Mouse (Mus musculus) heart, embryonic 14.5 days (tissue): Measurements from ENCODE around the gene Polm. TPM values are rescaled to one million over a fixed set of nuclear protein-coding genes. Genes with fewer than 3 reads are reported as not detected.

Source experiments
- ATAC-seq: fragments of 200-750 bp; cut with Nextera tagmentation; 2 replicates; pipeline ENCODE4 v1.8.0; 2017; ENCODE audit warnings: low read depth, moderate TSS enrichment; ENCODE audit not compliant: insufficient number of reproducible peaks, insufficient read depth, low FRiP score
- H3K27ac ChIP-seq, 2 experiments: fragments of 200-500 bp in 1 of 2; fragments of 300-500 bp in 1 of 2; sonication (generic) in 1 of 2; replicated peaks in 1 of 2; 2 replicates each; pipeline ENCODE4 v1.5.1; 2012 to 2014; ENCODE audit warnings: low read depth in 2 of 2, low read length in 2 of 2, control low read depth in 1 of 2, mild to moderate bottlenecking in 1 of 2, mixed read lengths in 1 of 2; ENCODE audit not compliant: control insufficient read depth in 1 of 2, insufficient read depth in 1 of 2
- H3K27me3 ChIP-seq: fragments of 300-500 bp; sonication (generic); 2 replicates; pipeline ENCODE4 v1.6.1; 2014; ENCODE audit warnings: mild to moderate bottlenecking, low read length, control low read depth; ENCODE audit not compliant: control insufficient read depth, insufficient read depth
- H3K36me3 ChIP-seq: fragments of 300-500 bp; sonication (generic); 2 replicates; pipeline ENCODE4 v1.6.1; 2014; ENCODE audit warnings: mild to moderate bottlenecking, control low read depth, low read length, mixed read lengths; ENCODE audit not compliant: control insufficient read depth, insufficient read depth
- H3K4me1 ChIP-seq, 2 experiments: fragments of 200-500 bp in 1 of 2; fragments of 300-500 bp in 1 of 2; sonication (generic) in 1 of 2; 2 replicates each; pipeline ENCODE4 v1.6.1; 2012 to 2014; ENCODE audit warnings: low read length in 2 of 2, control low read depth in 1 of 2, mixed read lengths in 1 of 2; ENCODE audit not compliant: control insufficient read depth in 2 of 2, insufficient read depth in 2 of 2
- H3K4me2 ChIP-seq: fragments of 300-500 bp; sonication (generic); 2 replicates; pipeline ENCODE4 v1.6.1; 2014; ENCODE audit warnings: mild to moderate bottlenecking, low read length
- H3K4me3 ChIP-seq, 2 experiments: fragments of 200-500 bp in 1 of 2; fragments of 300-500 bp in 1 of 2; sonication (generic) in 1 of 2; 2 replicates each; pipeline ENCODE4 v1.5.1; 2012 to 2014; ENCODE audit warnings: low read length in 2 of 2, mild to moderate bottlenecking in 2 of 2, control low read depth in 1 of 2, low read depth in 1 of 2, moderate library complexity in 1 of 2; ENCODE audit not compliant: control insufficient read depth in 1 of 2, insufficient read depth in 1 of 2
- H3K9ac ChIP-seq: fragments of 300-500 bp; sonication (generic); 2 replicates; pipeline ENCODE4 v1.6.1; 2014; ENCODE audit warnings: mild to moderate bottlenecking, low read length
- H3K9me3 ChIP-seq: fragments of 300-500 bp; sonication (generic); 2 replicates; pipeline ENCODE4 v1.6.1; 2016; ENCODE audit warnings: low read length, control low read depth; ENCODE audit not compliant: control insufficient read depth
- WGBS: fragments of 180-500 bp; shearing (Covaris S2); extraction: QIAGEN DNeasy Blood & Tissue Kit; methylation state at CpG from one replicate; pipeline ENCODE4 v1.1.7; 2014; 5-methylcytosine and 5-hydroxymethylcytosine counted together
- polyA plus RNA-seq: library from polyadenylated mRNA; unstranded; fragments of >200 nt; fragmentation: Nextera tagmentation; extraction: Ambion mirVana; gene quantifications from 2 replicates; pipeline ENCODE4 v1.2.1, GENCODE M21; 2014

Gene Polm
- polyA plus RNA-seq, 1 experiment from 2014 or later: 5.6 TPM

DNA sequence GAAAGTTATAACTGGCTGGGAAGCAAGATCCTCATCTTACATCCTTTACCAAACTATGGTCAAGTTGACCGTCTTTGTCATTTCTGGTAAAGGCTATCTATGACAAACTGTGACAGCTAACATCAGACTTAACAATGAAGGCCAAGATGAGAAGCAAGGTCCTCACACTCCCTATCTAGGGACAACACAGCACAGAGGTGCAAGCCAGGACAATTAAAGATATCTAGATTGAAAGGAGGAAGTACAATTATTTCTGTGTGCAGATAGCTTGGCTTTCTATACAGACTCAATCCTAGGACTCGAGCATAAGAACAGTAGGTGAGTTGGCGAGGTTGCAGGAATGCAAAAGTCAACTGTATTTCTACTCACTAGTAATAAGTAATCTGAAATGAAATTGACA, 32.1 kb downstream of the Polm start:
- 77% methylated on average over 3 of the region's 3 CpGs for WGBS
- no peaks in the 10 kb centered on the region for H3K9me3 ChIP-seq
- no peak overlapping the region for H3K27ac ChIP-seq
- H3K4me1 ChIP-seq: peaks cover 8 to 19% of the 10 kb centered on the region in 2 experiments; a peak in 3 of 4 replicates
- no peak for ATAC-seq
- no peak overlapping the region for H3K4me2 ChIP-seq
- no peak overlapping the region for H3K9ac ChIP-seq
- peaks cover 12% of the 10 kb centered on the region for H3K36me3 ChIP-seq
- no peak overlapping the region for H3K4me3 ChIP-seq
- H3K27me3 ChIP-seq: no peaks in the 10 kb centered on the region

DNA sequence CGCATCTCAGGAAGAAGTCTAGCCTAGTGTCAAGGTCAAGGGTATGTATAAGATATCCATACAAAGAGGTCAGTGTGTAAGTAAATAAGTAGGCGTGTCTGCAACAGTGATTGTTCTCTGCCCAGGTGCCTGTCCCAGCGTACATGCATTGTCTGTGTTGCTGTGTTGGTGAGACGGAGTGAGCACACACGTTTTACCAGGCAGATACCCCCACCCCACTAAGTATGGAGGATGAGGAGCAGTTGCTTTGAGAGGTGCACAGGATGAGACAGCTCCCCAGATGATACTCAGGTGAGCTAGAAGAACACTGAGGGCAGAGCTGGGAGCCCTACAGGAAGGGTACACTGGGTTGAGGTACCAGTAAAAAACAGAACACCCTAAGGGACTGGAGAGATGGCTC, 33.6 kb downstream of the Polm start:
- Histone ChIP-seq H3K9me3 (no peaks in the 10 kb centered on the region), H3K27me3 (no peaks in the 10 kb centered on the region), H3K4me3 (no peak overlapping the region), H3K36me3 (peaks cover 27% of the 10 kb centered on the region), H3K9ac (peak overlapping the region; percentile 5; the same call in 1 of the 2 replicates), H3K4me2 (peak overlapping the region; percentile 70), H3K4me1 (peaks cover 10 to 27% of the 10 kb centered on the region in 2 experiments; a peak in 3 of 4 replicates), H3K27ac (peak overlapping the region; percentile 66 to 70)
- ATAC-seq: no peak
- 44% methylated on average over 5 of the region's 5 CpGs for WGBS

DNA sequence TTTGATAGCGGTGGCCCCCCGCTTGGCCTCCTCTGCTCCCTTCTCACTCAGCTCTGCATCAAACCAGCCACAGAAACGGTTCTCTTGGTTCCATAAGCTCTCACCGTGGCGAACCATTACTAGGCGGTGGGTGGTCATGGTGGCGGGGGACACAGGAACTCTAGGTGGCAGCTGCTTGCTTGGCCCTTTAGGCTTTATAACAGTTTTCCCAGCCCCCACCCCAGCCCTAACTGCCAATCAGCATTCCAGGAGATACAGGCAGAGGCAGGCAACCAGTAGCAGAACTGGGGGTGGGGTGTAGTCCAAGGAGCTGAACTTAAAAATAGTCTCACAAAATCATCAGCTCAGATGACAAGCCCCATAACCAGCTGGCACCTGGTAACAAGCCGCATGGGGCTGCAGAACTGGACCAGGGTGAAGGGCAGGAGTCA, 34.2 kb downstream of the Polm start, which contains the start of gene Pgam2:
TSS of gene Pgam2 (minus strand) at position 183 of the 431 bp plus-strand sequence.
- WGBS: 20% methylated on average over 8 of the region's 8 CpGs
- no peaks in the 10 kb centered on the region for H3K9me3 ChIP-seq
- ATAC-seq: peak; percentile 80
- H3K27me3 ChIP-seq: no peaks in the 10 kb centered on the region
- H3K4me1 ChIP-seq: peaks cover 10 to 27% of the 10 kb centered on the region in 2 experiments; a peak in 3 of 4 replicates
- H3K27ac ChIP-seq: peak within 1 kb of the TSS; percentile 83 to 92
- peak within 1 kb of the TSS; percentile 70 for H3K4me2 ChIP-seq
- H3K4me3 ChIP-seq: peak within 1 kb of the TSS; percentile 60 to 72
- peak within 1 kb of the TSS; percentile 83 for H3K9ac ChIP-seq
- H3K36me3 ChIP-seq: peaks cover 33% of the 10 kb centered on the region

DNA sequence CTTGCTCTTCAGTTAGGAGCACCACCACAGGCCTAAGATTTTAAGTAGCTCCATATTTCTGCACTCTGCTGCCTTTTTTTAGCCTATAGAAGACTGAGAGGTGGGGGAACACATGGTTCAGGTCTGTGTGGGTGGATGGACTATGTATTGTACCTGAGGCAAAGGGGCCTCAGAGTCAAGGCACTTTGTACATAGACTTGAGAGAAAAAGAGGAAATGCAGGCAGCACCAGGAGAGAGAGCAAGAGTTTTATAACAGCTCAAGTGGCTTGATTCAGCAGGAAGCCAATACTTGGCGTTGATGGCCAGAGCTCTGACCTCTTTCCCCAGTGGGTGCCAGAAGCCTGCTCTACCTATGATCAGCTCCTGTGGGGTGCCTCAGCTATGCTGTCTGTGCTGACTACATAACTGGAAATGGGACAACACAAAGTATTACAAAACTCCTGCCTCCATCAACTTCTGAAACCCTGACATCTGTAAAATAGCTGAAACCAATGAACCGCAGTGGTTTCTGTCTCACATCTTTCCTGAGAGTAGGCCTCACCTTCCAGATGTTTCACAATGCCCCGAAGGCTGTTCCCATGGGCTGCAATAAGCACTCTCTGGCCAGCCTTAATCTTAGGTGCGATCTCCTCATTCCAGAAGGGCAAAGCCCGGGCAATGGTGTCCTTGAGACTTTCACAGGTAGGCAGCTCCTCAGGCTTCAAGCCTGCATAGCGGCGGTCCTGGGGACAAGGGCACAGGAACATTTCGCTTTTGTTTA, 35.2 kb downstream of the Polm start:
- peak overlapping the region; percentile 83 to 92 for H3K27ac ChIP-seq
- no peak for ATAC-seq

DNA sequence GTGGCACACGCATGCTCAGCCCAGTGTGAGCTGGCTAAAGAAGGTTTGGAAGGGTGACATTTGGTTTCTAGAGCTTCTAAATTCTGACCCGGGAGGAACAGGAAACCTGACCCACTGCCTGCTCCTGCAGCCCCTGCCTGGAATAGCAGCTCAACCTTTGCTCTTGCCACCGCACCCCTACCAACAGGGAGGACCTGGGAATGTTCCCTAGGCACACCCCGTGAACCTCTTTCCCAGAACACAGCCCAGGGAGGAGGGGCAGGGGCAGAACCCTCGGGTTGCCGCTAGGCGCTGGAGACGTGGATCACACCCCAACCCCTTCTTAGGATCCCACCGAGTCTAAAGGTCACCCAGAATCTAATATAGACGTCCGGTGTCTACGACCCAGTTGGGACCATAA, 35.8 kb downstream of the Polm start:
- Histone ChIP-seq H3K9me3 (no peaks in the 10 kb centered on the region), H3K4me3 (peak overlapping the region; percentile 60 to 72), H3K27me3 (no peaks in the 10 kb centered on the region), H3K27ac (peak overlapping the region; percentile 83 to 92), H3K4me1 (peaks cover 10 to 27% of the 10 kb centered on the region in 2 experiments; a peak in 3 of 4 replicates), H3K9ac (peak overlapping the region; percentile 83), H3K36me3 (peaks cover 49% of the 10 kb centered on the region), H3K4me2 (peak overlapping the region; percentile 70)
- ATAC-seq: no peak; the same call in 1 of the 2 replicates
- WGBS: 23% methylated on average over 12 of the region's 12 CpGs

More for the DNA sequence above, 35.2 kb downstream of the Polm start:
- H3K27me3 ChIP-seq: no peaks in the 10 kb centered on the region
- H3K4me2 ChIP-seq: peak overlapping the region; percentile 70
- WGBS: 35% methylated on average over 8 of the region's 8 CpGs
- H3K9me3 ChIP-seq: no peaks in the 10 kb centered on the region
- peaks cover 10 to 27% of the 10 kb centered on the region in 2 experiments; a peak in 3 of 4 replicates for H3K4me1 ChIP-seq
- peak overlapping the region; percentile 83 for H3K9ac ChIP-seq
- H3K36me3 ChIP-seq: peaks cover 42% of the 10 kb centered on the region
- H3K4me3 ChIP-seq: peak overlapping the region; percentile 60 to 72

DNA sequence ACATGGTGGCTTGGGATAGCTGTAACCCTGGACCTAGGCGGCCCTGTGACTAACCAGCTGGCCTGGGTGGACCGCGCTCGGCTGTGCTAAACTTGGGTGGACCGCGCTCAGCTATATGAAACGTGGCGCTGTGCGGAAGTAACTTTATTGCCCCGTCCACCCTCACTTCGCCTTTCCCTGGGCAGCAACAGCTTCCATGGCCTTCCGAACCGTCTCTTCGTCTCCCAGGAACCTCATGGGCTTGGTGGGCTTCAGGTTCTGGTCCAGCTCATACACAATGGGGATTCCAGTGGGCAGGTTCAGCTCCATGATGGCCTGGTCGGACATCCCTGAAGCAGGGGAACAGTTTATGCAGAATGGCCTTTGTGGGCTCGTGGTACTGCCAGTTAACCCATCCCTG, 36.3 kb downstream of the Polm start:
- peak overlapping the region; percentile 83 for H3K9ac ChIP-seq
- no peaks in the 10 kb centered on the region for H3K9me3 ChIP-seq
- 87% methylated on average over 16 of the region's 16 CpGs for WGBS
- H3K4me3 ChIP-seq: peak overlapping the region; percentile 60 to 72
- peaks cover 10 to 27% of the 10 kb centered on the region in 2 experiments; a peak in 3 of 4 replicates for H3K4me1 ChIP-seq
- peak overlapping the region; percentile 70 for H3K4me2 ChIP-seq
- H3K27ac ChIP-seq: peak overlapping the region; percentile 83 to 92
- H3K27me3 ChIP-seq: no peaks in the 10 kb centered on the region
- H3K36me3 ChIP-seq: peaks cover 54% of the 10 kb centered on the region
- ATAC-seq: no peak

DNA sequence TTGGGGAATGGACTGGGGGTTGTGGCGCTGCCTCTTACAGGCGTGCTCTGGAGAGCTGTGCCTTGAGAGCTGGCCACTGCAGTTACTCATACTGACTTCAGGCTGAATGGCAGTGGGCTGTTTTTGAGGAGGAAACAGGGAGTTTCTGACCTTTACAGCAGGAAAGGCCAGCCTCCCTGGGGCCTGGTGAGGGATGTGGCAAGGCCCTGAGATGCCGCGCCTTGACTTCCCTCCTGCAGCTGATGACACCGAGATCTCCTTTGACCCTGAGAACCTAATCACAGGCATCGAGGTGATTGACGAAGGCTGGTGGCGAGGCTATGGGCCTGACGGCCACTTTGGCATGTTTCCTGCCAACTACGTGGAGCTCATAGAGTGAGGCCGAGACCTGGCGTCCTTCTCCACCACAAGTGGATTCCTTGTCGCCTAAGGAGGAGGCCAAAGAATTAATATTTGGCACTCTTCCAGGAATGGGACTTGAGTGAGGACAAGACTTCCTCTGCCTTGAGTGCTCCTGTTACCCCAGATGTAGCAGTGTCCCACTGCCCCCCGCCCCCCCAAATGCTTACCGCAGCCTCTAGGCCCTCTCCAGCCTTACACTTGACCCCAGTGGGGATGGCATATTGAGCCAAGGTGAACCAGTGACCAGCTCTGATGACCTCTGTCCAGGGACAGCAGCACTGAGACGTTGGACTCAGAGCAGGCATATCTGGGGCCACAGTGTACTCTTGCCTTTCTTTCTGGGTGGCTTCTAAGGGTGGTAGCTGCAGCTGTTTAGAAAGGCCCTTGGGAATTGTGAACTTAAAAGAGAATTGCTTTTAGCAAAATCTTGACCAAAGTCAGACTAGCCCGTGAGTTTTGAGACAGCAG, 38.0 kb downstream of the Polm start:
- Histone ChIP-seq H3K4me1 (peaks cover 22 to 39% of the 10 kb centered on the region in 2 experiments), H3K27me3 (no peaks in the 10 kb centered on the region), H3K4me3 (no peak overlapping the region), H3K9ac (no peak overlapping the region), H3K4me2 (no peak overlapping the region), H3K27ac (0 out of 4 replicates have a peak overlapping the region, but pooled peaks of 1 of the 2 experiments have one; percentile 16), H3K9me3 (no peaks in the 10 kb centered on the region), H3K36me3 (peaks cover 69% of the 10 kb centered on the region)
- WGBS: 60% methylated on average over 17 of the region's 17 CpGs
- ATAC-seq: no peak
